Mouse (Mus musculus): Measurements from ENCODE around the gene Ccdc24. TPM values are rescaled to one million over a fixed set of nuclear protein-coding genes. Genes with fewer than 3 reads are reported as not detected.

The Ccdc24 gene
- polyA plus RNA-seq, 1 experiment from 2014 or later = 0.97 TPM

GRCm38 (mm10) chr4:117894601-117895000 is 22.2 kb upstream of the Ccdc24 start:
- Histone ChIP-seq H3K9ac (ENCODE audit: low read depth, low read length) (no peak overlapping the region), H3K4me2 (ENCODE audit: low read length) (no peak overlapping the region)

GRCm38 (mm10) chr4:117893376-117893775 is 21.0 kb upstream of the Ccdc24 start:
- TF ChIP-seq CTCF (IDR thresholded peaks at IDR 0.05; ENCODE audit: low read depth) = no peak
- Histone ChIP-seq H3K27ac (no peak overlapping the region), H3K4me1 (replicated peaks; ENCODE audit: insufficient read depth, low read length) (peaks cover 11% of the 10 kb centered on the region), H3K4me3 (replicated peaks; ENCODE audit: low read depth, low read length) (no peak overlapping the region), H3K9me3 (replicated peaks; ENCODE audit: low read length) (no peaks in the 10 kb centered on the region), H3K36me3 (ENCODE audit: insufficient read depth, low read length) (peaks cover 21% of the 10 kb centered on the region; the same call in 1 of the 2 replicates), H3K27me3 (ENCODE audit: insufficient read depth, low read length) (no peaks in the 10 kb centered on the region), H3K9ac (ENCODE audit: low read depth, low read length) (no peak overlapping the region), H3K4me2 (ENCODE audit: low read length) (no peak overlapping the region)
- ATAC-seq (replicated peaks; ENCODE audit: low FRiP score, low read depth) (no peak), DNase-seq (ENCODE audit: low spot score) (peak; percentile 77)
- WGBS = 8% methylated on average over 9 of the region's 9 CpGs

More at GRCm38 (mm10) chr4:117894601-117895000, 22.2 kb upstream of the Ccdc24 start:
- Histone ChIP-seq H3K4me1 (replicated peaks; ENCODE audit: insufficient read depth, low read length) (peaks cover 11% of the 10 kb centered on the region), H3K9me3 (replicated peaks; ENCODE audit: low read length) (no peaks in the 10 kb centered on the region), H3K27me3 (ENCODE audit: insufficient read depth, low read length) (no peaks in the 10 kb centered on the region), H3K27ac (no peak overlapping the region), H3K4me3 (replicated peaks; ENCODE audit: low read depth, low read length) (no peak overlapping the region), H3K36me3 (ENCODE audit: insufficient read depth, low read length) (peaks cover 26% of the 10 kb centered on the region; the same call in 1 of the 2 replicates)
- no peak for TF ChIP-seq CTCF (IDR thresholded peaks at IDR 0.05; ENCODE audit: low read depth)
- no peak for ATAC-seq (replicated peaks; ENCODE audit: low FRiP score, low read depth)
- DNase-seq (ENCODE audit: low spot score) = no peak
- WGBS = 89% methylated on average over 8 of the region's 8 CpGs

GRCm38 (mm10) chr4:117891738-117892161 is 19.4 kb upstream of the Ccdc24 start, which contains the start of gene Dph2:
TSS of gene Dph2 (minus strand) at chr4:117892032.
- Histone ChIP-seq H3K9me3 (replicated peaks; ENCODE audit: low read length) (no peaks in the 10 kb centered on the region), H3K4me2 (ENCODE audit: low read length) (peak within 1 kb of the TSS; percentile 98), H3K9ac (ENCODE audit: low read depth, low read length) (peak within 1 kb of the TSS; percentile 51), H3K4me1 (replicated peaks; ENCODE audit: insufficient read depth, low read length) (peaks cover 11% of the 10 kb centered on the region), H3K36me3 (ENCODE audit: insufficient read depth, low read length) (peaks cover 17% of the 10 kb centered on the region; the same call in 1 of the 2 replicates), H3K4me3 (replicated peaks; ENCODE audit: low read depth, low read length) (peak within 1 kb of the TSS; percentile 60), H3K27me3 (ENCODE audit: insufficient read depth, low read length) (no peaks in the 10 kb centered on the region), H3K27ac (no peak within 1 kb of the TSS)
- under 1% methylated on average over 21 of the region's 21 CpGs for WGBS
- ATAC-seq (replicated peaks; ENCODE audit: low FRiP score, low read depth) (peak; percentile 77), DNase-seq (ENCODE audit: low spot score) (peak; percentile 97)
- no peak for TF ChIP-seq CTCF (IDR thresholded peaks at IDR 0.05; ENCODE audit: low read depth)

GRCm38 (mm10) chr4:117890750-117891149 is 18.4 kb upstream of the Ccdc24 start:
- Histone ChIP-seq H3K4me2 (ENCODE audit: low read length) (peak overlapping the region; percentile 98; the same call in 1 of the 2 replicates), H3K4me1 (replicated peaks; ENCODE audit: insufficient read depth, low read length) (peaks cover 11% of the 10 kb centered on the region), H3K9ac (ENCODE audit: low read depth, low read length) (no peak overlapping the region), H3K36me3 (ENCODE audit: insufficient read depth, low read length) (peaks cover 17% of the 10 kb centered on the region; the same call in 1 of the 2 replicates), H3K27ac (no peak overlapping the region), H3K9me3 (replicated peaks; ENCODE audit: low read length) (no peaks in the 10 kb centered on the region), H3K27me3 (ENCODE audit: insufficient read depth, low read length) (no peaks in the 10 kb centered on the region), H3K4me3 (replicated peaks; ENCODE audit: low read depth, low read length) (no peak overlapping the region)
- ATAC-seq (replicated peaks; ENCODE audit: low FRiP score, low read depth) = no peak
- WGBS = 80% methylated on average over 8 of the region's 8 CpGs
- no peak for TF ChIP-seq CTCF (IDR thresholded peaks at IDR 0.05; ENCODE audit: low read depth)
- no peak for DNase-seq (ENCODE audit: low spot score)

- H3K27ac ChIP-seq = no peak overlapping the region
- no peak overlapping the region for H3K4me2 ChIP-seq (ENCODE audit: low read length)
- H3K27me3 ChIP-seq (ENCODE audit: insufficient read depth, low read length) = no peaks in the 10 kb centered on the region
- no peak for TF ChIP-seq CTCF (IDR thresholded peaks at IDR 0.05; ENCODE audit: low read depth)
- peaks cover 15% of the 10 kb centered on the region; the same call in 1 of the 2 replicates for H3K36me3 ChIP-seq (ENCODE audit: insufficient read depth, low read length)
- no peak for DNase-seq (ENCODE audit: low spot score)
- H3K9ac ChIP-seq (ENCODE audit: low read depth, low read length) = no peak overlapping the region
- ATAC-seq (replicated peaks; ENCODE audit: low FRiP score, low read depth) = no peak
- H3K9me3 ChIP-seq (replicated peaks; ENCODE audit: low read length) = no peaks in the 10 kb centered on the region
- no peak overlapping the region for H3K4me3 ChIP-seq (replicated peaks; ENCODE audit: low read depth, low read length)
- H3K4me1 ChIP-seq (replicated peaks; ENCODE audit: insufficient read depth, low read length) = peaks cover 11% of the 10 kb centered on the region
- 93% methylated on average over 14 of the region's 14 CpGs for WGBS
Observed at GRCm38 (mm10) chr4:117890031-117890430, 17.7 kb upstream of the Ccdc24 start.

GRCm38 (mm10) chr4:117889471-117889870 is 17.1 kb upstream of the Ccdc24 start:
- H3K27ac ChIP-seq = no peak overlapping the region
- WGBS = 91% methylated on average over 15 of the region's 15 CpGs
- H3K4me3 ChIP-seq (replicated peaks; ENCODE audit: low read depth, low read length) = no peak overlapping the region
- no peak overlapping the region for H3K9ac ChIP-seq (ENCODE audit: low read depth, low read length)
- peaks cover 11% of the 10 kb centered on the region for H3K4me1 ChIP-seq (replicated peaks; ENCODE audit: insufficient read depth, low read length)
- TF ChIP-seq CTCF (IDR thresholded peaks at IDR 0.05; ENCODE audit: low read depth) = no peak
- no peaks in the 10 kb centered on the region for H3K27me3 ChIP-seq (ENCODE audit: insufficient read depth, low read length)
- H3K4me2 ChIP-seq (ENCODE audit: low read length) = no peak overlapping the region
- ATAC-seq (replicated peaks; ENCODE audit: low FRiP score, low read depth) (no peak), DNase-seq (ENCODE audit: low spot score) (no peak)
- no peaks in the 10 kb centered on the region for H3K9me3 ChIP-seq (replicated peaks; ENCODE audit: low read length)
- peaks cover 14% of the 10 kb centered on the region; the same call in 1 of the 2 replicates for H3K36me3 ChIP-seq (ENCODE audit: insufficient read depth, low read length)
